Mouse (Mus musculus): ENCODE results near the gene Pate2.

DNA sequence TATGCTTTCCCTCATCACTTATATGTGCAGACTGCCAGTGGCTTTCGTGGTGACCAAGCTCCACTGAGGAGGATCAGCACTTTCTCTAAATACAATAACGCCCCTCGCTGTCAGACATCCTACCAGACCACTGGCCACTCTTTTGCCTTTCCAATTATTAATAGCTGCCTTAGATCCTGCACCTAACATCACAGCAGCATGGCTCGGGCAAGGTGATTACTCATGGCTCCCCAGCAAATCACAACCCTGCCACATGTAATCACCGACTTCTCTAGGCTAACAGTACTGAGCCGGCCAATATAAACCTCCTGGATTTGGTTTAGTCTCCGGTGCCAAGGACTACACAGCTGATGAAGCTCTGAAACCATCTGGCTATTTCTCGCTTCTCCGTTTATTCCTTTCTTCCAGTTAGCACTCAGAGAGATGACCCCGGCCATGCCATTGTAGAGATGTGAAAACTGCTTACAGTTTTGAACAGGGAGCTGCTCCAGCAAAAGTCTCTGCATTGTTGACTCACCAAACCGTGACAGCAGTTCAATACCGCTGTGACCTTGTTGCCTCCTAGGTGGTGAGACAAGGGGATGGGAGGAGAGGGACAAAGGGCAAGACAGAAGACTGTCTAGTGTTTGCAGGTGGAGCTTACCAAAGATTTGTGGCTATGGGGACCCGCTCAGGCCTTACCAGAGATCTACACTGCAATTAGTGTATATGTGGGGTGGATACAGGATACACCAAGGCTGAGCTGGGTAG lies 30.9 kb upstream of the Pate2 start:
- TF ChIP-seq CTCF (IDR thresholded peaks at IDR 0.05; ENCODE audit: extremely low read depth, insufficient read length, insufficient replicate concordance, low read depth, low read length) (no peak), POLR2A (IDR thresholded peaks at IDR 0.05; ENCODE audit: low read depth, low read length) (no peak)
